In the genomic region with DNA sequence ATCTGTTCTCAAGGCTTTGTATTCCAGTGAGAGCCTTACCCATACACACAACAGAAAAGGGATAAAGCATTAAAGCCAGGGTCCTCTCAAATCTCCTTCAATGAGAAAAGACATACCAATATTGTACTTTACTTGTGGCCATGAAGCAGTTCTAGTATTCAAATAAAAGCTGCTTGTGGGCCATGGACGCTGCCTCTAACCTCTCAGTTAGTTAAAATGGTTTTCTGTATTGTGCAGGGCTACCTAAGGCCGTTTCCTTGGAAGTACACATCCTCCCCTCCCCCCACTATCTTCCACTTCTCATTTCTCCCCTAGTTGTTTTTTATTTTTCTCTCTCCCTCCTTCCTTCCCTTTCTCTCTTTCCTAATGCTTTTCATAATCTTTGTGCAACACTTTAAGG, we compare ENCODE assay signal across 18 mouse cellular contexts. TPM values are rescaled to one million over a fixed set of nuclear protein-coding genes. Genes with fewer than 3 reads are reported as not detected.
A peak's percentile ranks its signal among the peaks of the same experiment; 100 is the strongest.
DNase-seq lines count a peak whose midpoint lies in the region; ATAC-seq lines count a peak whose summit lies in the region.
"Had no signal": no experiment of that assay in that cellular context is flagged by ENCODE, and none has a peak within 500 bp of the region (broad histone marks: within the 10 kb centered on the region; RNA-seq: fewer than 3 reads in every experiment).

No protein-coding gene starts in this region.

- intact Hi-C loops in heart, postnatal 25 days (cut with DNase I), result no loop called here

- peak; percentile 76 for DNase-seq in heart, adult 11 months
- no peak for DNase-seq in heart, postnatal 25 days (ENCODE audit: low spot score)
- DNase-seq in 416B (ENCODE audit: low read depth), result peak; percentile 9
- no peak for DNase-seq in right cerebral cortex, adult 18-20 months
- DNase-seq: adrenal gland, adult 8-10 months; adrenal gland, postnatal 14 days; adrenal gland, postnatal 36 days; cerebellum, adult 11-12 months; cerebellum, adult 2 months; cerebellum, adult 9-10 months; cerebellum, postnatal 10 days; cerebellum, postnatal 25 days; forebrain, postnatal 0 days had no signal

- ATAC-seq in granulocyte monocyte progenitor cell, adult 5-6 weeks (replicated peaks; ENCODE audit: poor library complexity, severe bottlenecking), result peak; percentile 36
- ATAC-seq: activated CD4-positive, CD25-positive, alpha-beta regulatory T cell, adult 4 months; forebrain, embryonic 13.5 days; forebrain, embryonic 15.5 days; forebrain, postnatal 0 days; Patski had no signal

RNA-seq across cellular contexts. Expression of a gene that starts 3.7 kb away (rescaled TPM):
- 10 to 100 TPM; 29.7 to 30.4 TPM for total RNA-seq in heart, postnatal 25 days (2021)
- 54.3 and 54.8 TPM in 2 replicates for total RNA-seq in granulocyte monocyte progenitor cell, adult 5-6 weeks (2014; fragmentation: Nextera tagmentation)
- total RNA-seq in granulocyte monocyte progenitor cell, adult 5-6 weeks (2017), result 24.4 and 39.0 TPM in 2 replicates

Comparison
In these comparisons a context has a peak if more than half of its experiments do, and no peak if none do; other contexts are left out.
1. DNase-seq: peak in heart, adult 11 months (single experiment) and 416B (single experiment); none in heart, postnatal 25 days (single experiment) and right cerebral cortex, adult 18-20 months (single experiment).